Mouse (Mus musculus) c-Kit-positive CD71-positive TER-119-negative erythroid progenitor cells, embryonic 14.5 days (primary cell): ENCODE measurements around the gene Lrrc3b.

Source experiments
- DNase-seq: peaks from one replicate; pipeline ENCODE4 v3.0.0-alpha.2; 2013; ENCODE audit warnings: low read depth

Lrrc3b gene

GRCm38 (mm10) chr14:15330155-15330554 lies 108.6 kb downstream of the Lrrc3b start:
- no peak for DNase-seq

GRCm38 (mm10) chr14:15325872-15326271 lies 112.9 kb downstream of the Lrrc3b start:
- DNase-seq, result no peak

GRCm38 (mm10) chr14:15322441-15323123 lies 116.2 kb downstream of the Lrrc3b start:
- DNase-seq, result no peak

- DNase-seq, result no peak
These were observed 119.3 kb downstream of the Lrrc3b start for GRCm38 (mm10) chr14:15319399-15319915.

- DNase-seq, result no peak
These were observed 130.2 kb downstream of the Lrrc3b start for GRCm38 (mm10) chr14:15308576-15308975.
